Mouse (Mus musculus): ENCODE results near the gene Sbsn. TPM values are rescaled to one million over a fixed set of nuclear protein-coding genes. Genes with fewer than 3 reads are reported as not detected.

Gene Sbsn
- total RNA-seq, 2 experiments from 2014 or later, result 2.3 to 5.5 TPM

DNA sequence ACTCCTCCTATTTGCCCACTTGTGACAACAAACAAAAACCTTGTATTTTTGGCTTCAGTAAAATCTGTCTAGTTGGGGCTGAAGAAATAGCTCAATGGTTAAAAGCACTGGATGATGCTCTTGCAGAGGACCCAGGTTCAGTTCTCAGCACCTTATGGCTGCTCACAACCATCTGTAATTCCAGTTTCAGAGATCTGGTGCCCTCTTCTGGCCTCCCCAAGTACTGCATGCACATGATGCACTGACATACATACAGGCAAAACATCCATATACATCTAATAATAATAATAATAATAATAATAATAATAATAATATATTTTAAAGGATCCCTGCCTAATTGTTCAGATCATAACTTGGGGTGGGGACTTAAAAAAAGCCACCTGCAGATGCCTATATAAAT, 49.4 kb downstream of the Sbsn start:
- DNase-seq (ENCODE audit: low spot score), result no peak
- intact Hi-C loops (cut with DNase I), result no loop called here

DNA sequence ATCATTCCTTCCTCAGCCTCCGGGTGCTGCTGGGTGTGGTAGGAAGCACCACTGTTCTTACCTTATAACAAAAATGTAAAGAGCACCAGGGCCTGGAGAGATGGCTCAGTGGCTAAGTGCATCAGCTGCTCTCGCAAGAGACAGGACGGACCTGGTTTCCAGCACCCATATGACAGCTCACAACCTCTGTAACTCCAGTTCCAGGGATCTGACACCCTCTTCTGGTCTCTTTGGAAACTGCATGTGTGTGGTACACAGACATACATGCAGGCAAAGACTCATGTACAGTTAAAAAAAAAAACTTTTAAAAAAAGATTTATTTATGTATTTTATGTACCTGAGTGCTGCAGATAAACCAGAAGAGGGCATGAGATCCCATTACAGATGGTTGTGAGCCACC, 52.0 kb downstream of the Sbsn start:
- no peak for DNase-seq (ENCODE audit: low spot score)
- intact Hi-C loops (cut with DNase I), result no loop called here

DNA sequence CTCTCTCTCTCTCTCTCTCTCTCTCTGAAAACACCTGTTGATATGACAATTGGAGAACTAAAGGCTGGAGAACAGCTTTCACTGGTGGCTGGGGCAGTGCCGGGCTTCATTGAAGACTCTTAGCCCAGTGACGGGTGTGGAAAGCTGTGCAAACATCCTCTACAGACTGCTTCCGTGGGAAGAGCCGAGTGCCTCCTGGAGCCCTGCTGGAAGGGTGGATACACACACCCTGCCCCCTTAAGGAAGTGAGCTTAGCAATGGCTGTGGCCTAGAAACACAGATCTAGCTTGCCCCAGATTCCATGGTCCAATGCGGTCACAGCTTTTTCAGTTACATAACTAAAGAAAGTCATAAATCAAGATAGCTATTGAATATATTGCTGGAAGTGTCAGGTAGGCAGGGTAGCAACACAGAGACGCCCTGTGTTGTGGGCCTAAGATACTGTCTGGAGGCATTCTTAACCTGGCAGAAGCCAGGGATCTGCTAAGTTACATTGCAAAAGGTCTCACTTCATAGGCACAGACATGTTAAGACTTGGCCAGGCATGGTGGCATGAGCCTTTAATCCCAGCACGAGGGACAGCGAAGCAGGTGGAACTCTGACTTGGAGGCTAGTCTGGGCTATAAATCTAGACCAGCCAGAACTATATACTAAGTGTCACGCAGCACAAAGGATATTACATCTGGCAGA, 52.9 kb downstream of the Sbsn start:
- no peak for DNase-seq (ENCODE audit: low spot score)
- intact Hi-C loops (cut with DNase I), result no loop called here

Other genes starting within 250 kb of the Sbsn start
- 1 to 10 TPM in 1 of 2 experiments, under 1 TPM in 1; 0.81 to 1.1 TPM for gene Arhgap33, start 216.4 kb upstream of the Sbsn start, total RNA-seq (2021)
- 100 to 1,000 TPM; 720 to 731 TPM for gene Hspb6, start 199.3 kb upstream of the Sbsn start, total RNA-seq (2021)
- 1 to 10 TPM; 4.5 to 4.7 TPM for gene Proser3, start 199.2 kb upstream of the Sbsn start, total RNA-seq (2021)
- 10 to 100 TPM; 15.1 to 15.5 TPM for gene Lin37, start 191.6 kb upstream of the Sbsn start, total RNA-seq (2021)
- 10 to 100 TPM; 63.7 to 66.4 TPM for gene U2af1l4, start 188.2 kb upstream of the Sbsn start, total RNA-seq (2021)
- gene Gm49396, start 188.1 kb upstream of the Sbsn start, total RNA-seq (2021), result 1 to 10 TPM; 1.4 to 1.9 TPM
- 10 to 100 TPM; 61.2 to 70.3 TPM for gene Psenen, start 187.8 kb upstream of the Sbsn start, total RNA-seq (2021)
- 1 to 10 TPM; 1.3 to 1.6 TPM for gene Igflr1, start 186.0 kb upstream of the Sbsn start, total RNA-seq (2021)
- gene Kmt2b, start 162.7 kb upstream of the Sbsn start, total RNA-seq (2021), result 10 to 100 TPM; 17.5 to 22.7 TPM
- gene Zbtb32, start 152.6 kb upstream of the Sbsn start, total RNA-seq (2021), result not detected
- under 1 TPM in 1 of 2 experiments, not detected in 1; 0.52 TPM for gene Upk1a, start 138.6 kb upstream of the Sbsn start, total RNA-seq (2021)
- gene Cox6b1, start 125.3 kb upstream of the Sbsn start, total RNA-seq (2021), result 1,000 to 10,000 TPM; 4,579 to 4,828 TPM
- gene Etv2, start 115.6 kb upstream of the Sbsn start, total RNA-seq (2021), result not detected
- 10 to 100 TPM; 49.9 to 53.9 TPM for gene Rbm42, start 101.2 kb upstream of the Sbsn start, total RNA-seq (2021)
- 1 to 10 TPM; 4.3 TPM for gene Haus5, start 86.5 kb upstream of the Sbsn start, total RNA-seq (2021)
- gene Pmis2, start 79.9 kb upstream of the Sbsn start, total RNA-seq (2021), result under 1 TPM in 1 of 2 experiments, not detected in 1; 0.65 TPM
- not detected for gene 2200002J24Rik, start 52.5 kb upstream of the Sbsn start, total RNA-seq (2021)
- gene Atp4a, start 39.3 kb upstream of the Sbsn start, total RNA-seq (2021), result not detected
- gene Tmem147, start 21.9 kb upstream of the Sbsn start, total RNA-seq (2021), result 100 to 1,000 TPM; 269 to 278 TPM
- gene Gapdhs, start 7.8 kb upstream of the Sbsn start, total RNA-seq (2021), result not detected
- 1 to 10 TPM; 3.6 to 6.6 TPM for gene Dmkn, start 12.3 kb downstream of the Sbsn start, total RNA-seq (2021)
- not detected for gene Krtdap, start 36.4 kb downstream of the Sbsn start, total RNA-seq (2021)
- gene Ffar2, start 72.3 kb downstream of the Sbsn start, total RNA-seq (2021), result under 1 TPM in 1 of 2 experiments, not detected in 1; 0.22 TPM
- not detected for gene Ffar3, start 104.7 kb downstream of the Sbsn start, total RNA-seq (2021)
- not detected for gene Ffar1, start 110.1 kb downstream of the Sbsn start, total RNA-seq (2021)
- gene Cd22, start 128.9 kb downstream of the Sbsn start, total RNA-seq (2021), result 1 to 10 TPM in 1 of 2 experiments, under 1 TPM in 1; 0.78 to 1.4 TPM
- gene Mag, start 163.4 kb downstream of the Sbsn start, total RNA-seq (2021), result under 1 TPM in 1 of 2 experiments, not detected in 1; 0.36 TPM
- 1 to 10 TPM; 6.5 to 9.5 TPM for gene Hamp2, start 173.2 kb downstream of the Sbsn start, total RNA-seq (2021)
- 10 to 100 TPM; 16.8 to 34.4 TPM for gene Hamp, start 192.6 kb downstream of the Sbsn start, total RNA-seq (2021)
- 100 to 1,000 TPM; 103 to 121 TPM for gene Usf2, start 205.3 kb downstream of the Sbsn start, total RNA-seq (2021)
- gene Lsr, start 222.0 kb downstream of the Sbsn start, total RNA-seq (2021), result 1 to 10 TPM; 4.3 to 5.6 TPM
- gene Fam187b, start 222.3 kb downstream of the Sbsn start, total RNA-seq (2021), result under 1 TPM in 1 of 2 experiments, not detected in 1; 0.29 TPM